Mouse (Mus musculus): ENCODE data around the gene Ncor2. TPM values are rescaled to one million over a fixed set of nuclear protein-coding genes. Genes with fewer than 3 reads are reported as not detected.

Ncor2 gene
- total RNA-seq, 2 experiments from 2014 or later, result 291 to 298 TPM

DNA sequence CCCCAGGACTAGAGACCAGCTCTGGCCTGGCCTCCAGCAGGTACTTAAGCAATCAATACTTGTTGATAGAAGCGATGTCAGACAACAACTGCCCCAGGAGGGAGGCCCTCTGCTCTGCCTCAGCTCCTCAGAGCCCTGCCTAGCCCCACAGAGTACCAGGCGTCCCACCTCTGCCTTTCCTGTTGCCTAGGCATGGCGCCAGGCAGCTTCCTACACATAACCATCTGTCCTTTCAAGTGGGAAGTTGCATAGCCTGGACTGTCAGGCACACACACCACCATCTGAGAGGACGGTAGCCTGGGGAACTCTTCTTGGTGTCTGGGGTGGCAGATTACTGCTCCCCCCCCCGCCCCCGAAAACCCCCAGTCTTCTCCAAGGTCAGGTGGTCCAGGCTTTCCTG, 182.2 kb downstream of the Ncor2 start:
- DNase-seq (ENCODE audit: low spot score in 2 of 2), result peak; percentile 56 to 82

DNA sequence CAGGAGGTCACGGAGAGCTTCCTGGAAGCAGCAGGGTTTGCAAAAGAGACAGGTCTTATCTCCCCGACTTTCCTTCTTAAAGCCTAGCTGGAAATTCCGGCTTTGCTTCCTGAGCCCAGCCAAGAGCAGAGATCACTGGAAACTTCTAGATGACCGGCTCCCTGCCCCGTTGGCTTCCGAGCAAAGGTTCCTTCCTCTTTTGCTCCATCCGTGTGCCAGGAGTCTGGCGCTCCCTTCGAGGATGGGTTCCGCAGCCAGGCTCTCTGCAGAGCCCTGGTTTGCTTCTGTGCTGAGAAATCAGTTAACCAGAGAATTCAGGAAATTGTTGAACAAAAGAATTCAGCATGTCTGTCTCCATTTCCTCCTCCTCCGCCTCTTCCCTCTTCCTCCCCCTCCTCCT, 186.1 kb downstream of the Ncor2 start:
- no peak for DNase-seq (ENCODE audit: low spot score in 2 of 2)

DNA sequence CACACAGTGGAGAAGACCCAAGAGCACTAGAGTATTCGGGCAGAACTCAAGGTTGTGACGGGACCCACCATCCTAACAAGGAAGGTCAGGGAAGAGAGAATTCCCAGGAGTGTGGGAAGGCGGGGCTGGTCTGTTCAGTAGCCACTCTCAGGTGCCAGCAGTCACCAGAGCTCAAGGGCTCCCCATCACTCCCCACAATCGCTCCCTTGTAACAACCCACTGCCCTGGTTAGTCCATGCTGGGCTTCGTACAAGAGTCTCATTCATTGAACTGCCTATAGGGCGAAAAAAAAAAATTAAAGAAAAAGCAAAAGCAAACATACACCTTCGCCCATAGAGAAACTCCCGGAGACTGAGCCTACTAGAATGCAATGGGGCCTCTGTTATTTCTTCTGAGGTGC, 186.7 kb downstream of the Ncor2 start:
- DNase-seq (ENCODE audit: low spot score in 2 of 2), result no peak

DNA sequence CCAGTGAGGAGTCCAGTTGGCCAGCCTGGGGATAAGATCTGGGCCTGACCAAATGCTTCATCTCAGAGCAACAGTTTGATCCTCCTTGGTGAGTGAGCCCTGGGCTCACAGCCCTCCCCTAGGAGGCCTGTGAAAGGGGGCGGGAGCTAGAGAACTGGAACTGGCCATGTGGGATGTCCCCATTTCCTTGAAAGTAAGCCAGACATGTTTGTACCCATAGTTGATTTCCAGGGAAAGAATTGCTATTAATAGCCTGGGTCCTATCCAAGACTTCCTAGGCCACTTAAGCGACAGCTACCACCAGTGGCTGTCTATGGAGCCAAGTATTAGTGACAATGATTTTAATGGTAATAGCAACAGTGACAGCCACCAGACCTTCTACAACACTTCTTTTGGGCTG, 189.3 kb downstream of the Ncor2 start:
- no peak for DNase-seq (ENCODE audit: low spot score in 2 of 2)

DNA sequence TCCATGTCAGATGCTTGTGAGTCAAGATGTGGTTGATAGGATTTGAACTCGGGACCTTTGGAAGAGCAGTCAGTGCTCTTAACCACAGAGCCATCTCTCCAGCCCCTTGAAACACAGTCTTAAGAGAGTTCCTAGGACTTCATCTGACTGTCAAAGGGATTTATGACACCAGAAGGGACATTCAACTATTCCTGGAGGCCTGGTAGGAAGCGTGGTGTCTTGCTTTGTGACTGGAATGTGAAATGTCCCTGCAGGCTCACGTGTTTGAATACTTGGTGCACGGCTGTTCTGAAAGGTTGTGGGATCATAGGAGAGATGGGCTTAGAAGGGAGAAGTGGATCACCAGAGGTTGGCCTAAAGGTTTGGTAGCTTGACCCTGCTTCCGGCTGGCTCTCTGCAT, 192.4 kb downstream of the Ncor2 start:
- no peak for DNase-seq (ENCODE audit: low spot score in 2 of 2)

DNA sequence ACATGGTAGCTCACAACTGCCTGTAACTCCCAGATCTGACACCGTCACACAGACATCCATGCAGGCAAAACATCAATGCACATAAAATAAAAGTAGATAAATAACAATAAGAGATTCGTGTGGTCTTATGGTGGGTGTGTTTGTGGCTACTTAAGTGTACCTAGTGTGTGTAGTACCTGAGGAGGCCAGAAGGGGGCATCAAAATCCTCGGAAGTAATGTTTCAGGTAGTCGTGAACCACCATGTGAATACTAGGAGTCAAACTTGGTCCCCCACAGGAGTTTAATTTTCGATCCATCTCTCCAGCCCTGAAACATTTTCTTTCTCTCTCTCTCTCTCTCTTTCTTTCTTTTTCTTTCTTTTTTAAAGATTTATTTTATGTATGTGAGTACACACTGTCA, 192.8 kb downstream of the Ncor2 start:
- no peak for DNase-seq (ENCODE audit: low spot score in 2 of 2)

DNA sequence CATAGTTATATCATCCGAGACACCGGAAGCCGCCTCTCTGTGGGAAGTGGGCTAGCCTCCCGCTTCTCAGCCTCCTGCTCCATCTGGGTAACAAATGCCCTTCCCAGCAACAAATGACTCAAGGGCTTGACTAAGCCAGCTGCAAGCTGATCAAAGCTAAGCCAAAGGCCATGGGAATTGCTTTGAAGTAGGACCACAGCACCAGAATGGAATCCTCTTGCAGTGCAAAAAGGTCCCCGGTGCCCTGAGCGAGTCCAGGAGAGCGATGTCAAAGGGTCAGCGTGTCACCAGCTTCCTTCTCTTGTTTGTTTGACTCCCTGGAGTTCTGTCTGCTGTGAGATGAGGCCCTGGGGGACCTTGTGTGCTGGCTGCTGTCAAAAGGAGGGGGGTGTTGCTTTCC, 209.2 kb downstream of the Ncor2 start:
- no peak for DNase-seq (ENCODE audit: low spot score in 2 of 2)

Other genes with a start within 250 kb of the Ncor2 start
- gene Rflna, start 176.0 kb downstream of the Ncor2 start, total RNA-seq (2021), result under 1 TPM; 0.37 to 0.38 TPM
- gene Scarb1, start 161.9 kb upstream of the Ncor2 start, total RNA-seq (2021), result 10 to 100 TPM; 29.4 to 32.7 TPM
- under 1 TPM in 1 of 2 experiments, not detected in 1; 0.46 TPM for gene Gm10382, start 210.1 kb upstream of the Ncor2 start, total RNA-seq (2021)
- 100 to 1,000 TPM; 754 to 818 TPM for gene Ubc, start 211.0 kb upstream of the Ncor2 start, total RNA-seq (2021)